Mouse (Mus musculus): ENCODE measurements at regions not wholly inside any gene's neighbourhood (a gene's known extent, or its start where the extent isn't known, plus 50 kb on each side); places are given as distances from the start of the nearest gene placed in this dataset.

GRCm38 (mm10) chr5:61863426-61863825, 54.8 kb downstream of the G6pd2 start:
- H3K4me1 ChIP-seq (ENCODE audit: insufficient read depth, low read length) = no peaks in the 10 kb centered on the region
- no peaks in the 10 kb centered on the region for H3K9me3 ChIP-seq (ENCODE audit: low read length)
- DNase-seq (ENCODE audit: low spot score) (peak; percentile 58), ATAC-seq (ENCODE audit: low FRiP score) (no peak)
- no peak overlapping the region for H3K4me2 ChIP-seq (ENCODE audit: low read depth, low read length, poor library complexity, severe bottlenecking)
- H3K27ac ChIP-seq (ENCODE audit: low read depth, low read length) = no peak overlapping the region
- H3K27me3 ChIP-seq (ENCODE audit: insufficient read depth, low read length) = no peaks in the 10 kb centered on the region
- WGBS = 58% methylated on average over 3 of the region's 3 CpGs
- H3K9ac ChIP-seq (replicated peaks; ENCODE audit: low read length, poor library complexity, severe bottlenecking) = no peak overlapping the region
- no peak for TF ChIP-seq CTCF (IDR thresholded peaks at IDR 0.05)
- H3K36me3 ChIP-seq (ENCODE audit: insufficient read depth, low read length) = no peaks in the 10 kb centered on the region
- H3K4me3 ChIP-seq (ENCODE audit: low read depth, low read length) = no peak overlapping the region

All from midbrain, postnatal 0 days (tissue).